Mouse (Mus musculus) kidney, adult 18-20 months (tissue): ENCODE measurements around the gene Upk1b.
A peak's percentile ranks its signal among the peaks of the same experiment; 100 is the strongest.

ENCODE experiments used
- DNase-seq: peaks from one replicate; pipeline ENCODE4 v3.0.0; 2021

Gene Upk1b

GRCm38 (mm10) chr16:38761972-38762371 is 38.2 kb downstream of the Upk1b start:
- no peak for DNase-seq

- DNase-seq = no peak
These were observed 39.2 kb downstream of the Upk1b start for GRCm38 (mm10) chr16:38760834-38761375.

GRCm38 (mm10) chr16:38760239-38760638 is 39.9 kb downstream of the Upk1b start:
- DNase-seq = no peak

- peak; percentile 47 for DNase-seq
These were observed 41.8 kb downstream of the Upk1b start for GRCm38 (mm10) chr16:38758104-38758861.

GRCm38 (mm10) chr16:38757626-38758025 is 42.5 kb downstream of the Upk1b start:
- DNase-seq = no peak

- DNase-seq = no peak
These were observed 43.6 kb downstream of the Upk1b start for GRCm38 (mm10) chr16:38756572-38756971.

GRCm38 (mm10) chr16:38756177-38756503 is 44.0 kb downstream of the Upk1b start:
- DNase-seq = peak; percentile 50

- no peak for DNase-seq
These were observed 44.5 kb downstream of the Upk1b start for GRCm38 (mm10) chr16:38755452-38756176.

GRCm38 (mm10) chr16:38753631-38754030 is 46.5 kb downstream of the Upk1b start:
- no peak for DNase-seq

- DNase-seq = no peak
These were observed 49.3 kb downstream of the Upk1b start for GRCm38 (mm10) chr16:38750803-38751202.

- no peak for DNase-seq
These were observed 56.0 kb downstream of the Upk1b start for GRCm38 (mm10) chr16:38743941-38744673.

GRCm38 (mm10) chr16:38742659-38743131 is 57.4 kb downstream of the Upk1b start:
- DNase-seq = peak; percentile 36

GRCm38 (mm10) chr16:38742113-38742658 is 57.9 kb downstream of the Upk1b start, which contains the start of gene B4galt4:
TSS of gene B4galt4 (plus strand) at chr16:38742264.
- DNase-seq = peak; percentile 76

- DNase-seq = no peak
These were observed 58.8 kb downstream of the Upk1b start for GRCm38 (mm10) chr16:38741204-38741903.

GRCm38 (mm10) chr16:38730921-38731320 is 69.2 kb downstream of the Upk1b start:
- no peak for DNase-seq

GRCm38 (mm10) chr16:38729610-38730288 is 70.4 kb downstream of the Upk1b start:
- no peak for DNase-seq

GRCm38 (mm10) chr16:38729139-38729538 is 71.0 kb downstream of the Upk1b start:
- no peak for DNase-seq

GRCm38 (mm10) chr16:38728576-38729132 is 71.5 kb downstream of the Upk1b start:
- DNase-seq = no peak

- DNase-seq = peak; percentile 34
These were observed 75.2 kb downstream of the Upk1b start for GRCm38 (mm10) chr16:38724974-38725373.

- no peak for DNase-seq
These were observed 75.9 kb downstream of the Upk1b start for GRCm38 (mm10) chr16:38724256-38724655.
